Mouse (Mus musculus) cortical plate, adult 2 months (tissue): Measurements from ENCODE around the gene Ext2. TPM values are rescaled to one million over a fixed set of nuclear protein-coding genes. Genes with fewer than 3 reads are reported as not detected.

Experiments used
- H3K27ac ChIP-seq: fragments of 200-500 bp; 2 replicates; pipeline ENCODE4 v1.5.1; 2012; ENCODE audit warnings: low read length, control low read depth, inconsistent platforms; ENCODE audit not compliant: insufficient read depth
- H3K4me1 ChIP-seq: fragments of 200-500 bp; 2 replicates; pipeline ENCODE4 v1.6.1; 2011; ENCODE audit warnings: low read length; ENCODE audit not compliant: control insufficient read depth, insufficient read depth
- H3K4me3 ChIP-seq: fragments of 200-500 bp; 2 replicates; pipeline ENCODE4 v1.5.1; 2011; ENCODE audit warnings: mild to moderate bottlenecking, low read length, control low read depth; ENCODE audit not compliant: insufficient read depth
- CTCF ChIP-seq: fragments of 200-500 bp; IDR thresholded peaks from 2 replicates; pipeline ENCODE4 v1.5.1; 2011; ENCODE audit warnings: mild to moderate bottlenecking, control low read depth, low read length; ENCODE audit not compliant: insufficient read depth; ENCODE audit errors: extremely low read depth
- POLR2A ChIP-seq: fragments of 200-500 bp; IDR thresholded peaks from 2 replicates; pipeline ENCODE4 v1.6.1; 2011; ENCODE audit warnings: mild to moderate bottlenecking, low read length, control low read depth; ENCODE audit not compliant: insufficient read depth; ENCODE audit errors: extremely low read depth
- polyA plus RNA-seq: library from polyadenylated mRNA; depleted of rRNA; stranded (reverse); fragments of >200 nt; gene quantifications from 2 replicates; pipeline ENCODE4 v1.2.3, GENCODE M21; 2012

The Ext2 gene
- polyA plus RNA-seq, 1 experiment = 34.6 TPM

GRCm38 (mm10) chr2:93780528-93780927, 41.8 kb downstream of the Ext2 start:
- H3K27ac ChIP-seq = no peak overlapping the region
- no peak overlapping the region for H3K4me3 ChIP-seq
- peaks cover 4% of the 10 kb centered on the region for H3K4me1 ChIP-seq
- no peak for TF ChIP-seq POLR2A
- no peak for TF ChIP-seq CTCF

- peaks cover 2% of the 10 kb centered on the region for H3K4me1 ChIP-seq
- no peak overlapping the region for H3K4me3 ChIP-seq
- no peak for TF ChIP-seq POLR2A
- TF ChIP-seq CTCF = no peak
- no peak overlapping the region for H3K27ac ChIP-seq
These were observed 42.5 kb downstream of the Ext2 start for GRCm38 (mm10) chr2:93779897-93780208.

GRCm38 (mm10) chr2:93779081-93779896, 43.1 kb downstream of the Ext2 start:
- Histone ChIP-seq H3K4me1 (no peaks in the 10 kb centered on the region), H3K4me3 (no peak overlapping the region), H3K27ac (no peak overlapping the region)
- TF ChIP-seq POLR2A (no peak), CTCF (no peak)

GRCm38 (mm10) chr2:93778616-93779015, 43.8 kb downstream of the Ext2 start:
- no peak for TF ChIP-seq POLR2A
- no peak for TF ChIP-seq CTCF
- Histone ChIP-seq H3K27ac (no peak overlapping the region), H3K4me3 (no peak overlapping the region), H3K4me1 (no peaks in the 10 kb centered on the region)

GRCm38 (mm10) chr2:93777056-93777430, 45.3 kb downstream of the Ext2 start:
- TF ChIP-seq CTCF (no peak), POLR2A (no peak)
- Histone ChIP-seq H3K27ac (no peak overlapping the region), H3K4me1 (no peaks in the 10 kb centered on the region), H3K4me3 (no peak overlapping the region)

GRCm38 (mm10) chr2:93776267-93777055, 45.9 kb downstream of the Ext2 start:
- Histone ChIP-seq H3K4me1 (no peaks in the 10 kb centered on the region), H3K4me3 (no peak overlapping the region), H3K27ac (no peak overlapping the region)
- TF ChIP-seq CTCF = no peak
- TF ChIP-seq POLR2A = no peak

GRCm38 (mm10) chr2:93775431-93775830, 46.9 kb downstream of the Ext2 start:
- TF ChIP-seq CTCF (no peak), POLR2A (no peak)
- Histone ChIP-seq H3K27ac (no peak overlapping the region), H3K4me3 (no peak overlapping the region), H3K4me1 (no peaks in the 10 kb centered on the region)

- Histone ChIP-seq H3K4me1 (no peaks in the 10 kb centered on the region), H3K4me3 (no peak overlapping the region), H3K27ac (no peak overlapping the region)
- TF ChIP-seq CTCF = no peak
- TF ChIP-seq POLR2A = no peak
These were observed 47.4 kb downstream of the Ext2 start for GRCm38 (mm10) chr2:93774946-93775345.

- Histone ChIP-seq H3K4me1 (no peaks in the 10 kb centered on the region), H3K27ac (no peak overlapping the region), H3K4me3 (no peak overlapping the region)
- TF ChIP-seq POLR2A = no peak
- TF ChIP-seq CTCF = no peak
These were observed 49.6 kb downstream of the Ext2 start for GRCm38 (mm10) chr2:93772765-93773085.

- TF ChIP-seq CTCF (no peak), POLR2A (no peak)
- Histone ChIP-seq H3K27ac (no peak overlapping the region), H3K4me1 (no peaks in the 10 kb centered on the region), H3K4me3 (no peak overlapping the region)
These were observed 50.2 kb downstream of the Ext2 start for GRCm38 (mm10) chr2:93772054-93772764.
